Mouse (Mus musculus) intestine, embryonic 14.5 days (tissue): ENCODE data around the gene Stim2. TPM values are rescaled to one million over a fixed set of nuclear protein-coding genes. Genes with fewer than 3 reads are reported as not detected.

Source experiments
- ATAC-seq: fragments of 200-750 bp; cut with Nextera tagmentation; replicated peaks from 2 replicates; pipeline ENCODE4 v1.8.0; 2017; ENCODE audit warnings: low read depth, moderate number of reproducible peaks, moderate TSS enrichment, moderate library complexity; ENCODE audit not compliant: low FRiP score, low TSS enrichment
- DNase-seq: peaks from one replicate; pipeline ENCODE4 v3.0.0-alpha.2; 2018; ENCODE audit warnings: low spot score
- H3K27ac ChIP-seq: fragments of 300-500 bp; sonication (generic); 2 replicates; pipeline ENCODE4 v1.5.1; 2014; ENCODE audit warnings: low read depth, mild to moderate bottlenecking, control low read depth
- H3K27me3 ChIP-seq: fragments of 300-500 bp; sonication (generic); replicated peaks from 2 replicates; pipeline ENCODE4 v1.6.1; 2014; ENCODE audit warnings: low read length, control low read depth; ENCODE audit not compliant: control insufficient read depth, insufficient read depth
- H3K36me3 ChIP-seq: fragments of 300-500 bp; sonication (generic); 2 replicates; pipeline ENCODE4 v1.6.1; 2014; ENCODE audit warnings: low read length, control low read depth; ENCODE audit not compliant: control insufficient read depth, insufficient read depth
- H3K4me1 ChIP-seq: fragments of 300-500 bp; sonication (generic); replicated peaks from 2 replicates; pipeline ENCODE4 v1.6.1; 2014; ENCODE audit warnings: low read length, control low read depth, mixed read lengths; ENCODE audit not compliant: control insufficient read depth, insufficient read depth
- H3K4me2 ChIP-seq: fragments of 300-500 bp; sonication (generic); 2 replicates; pipeline ENCODE4 v1.6.1; 2014; ENCODE audit warnings: low read length
- H3K4me3 ChIP-seq: fragments of 300-500 bp; sonication (generic); 2 replicates; pipeline ENCODE4 v1.5.1; 2014; ENCODE audit warnings: low read depth, low read length, control low read depth, mixed read lengths
- H3K9ac ChIP-seq: fragments of 300-500 bp; sonication (generic); 2 replicates; pipeline ENCODE4 v1.6.1; 2014; ENCODE audit warnings: mild to moderate bottlenecking, low read length
- H3K9me3 ChIP-seq: fragments of 300-500 bp; sonication (generic); 2 replicates; pipeline ENCODE4 v1.6.1; 2016; ENCODE audit warnings: low read length, control low read depth; ENCODE audit not compliant: control insufficient read depth
- WGBS: fragments of 180-500 bp; shearing (Covaris S2); extraction: QIAGEN DNeasy Blood & Tissue Kit; methylation state at CpG from one replicate; pipeline ENCODE4 v1.1.7; 2014; 5-methylcytosine and 5-hydroxymethylcytosine counted together
- polyA plus RNA-seq: library from polyadenylated mRNA; unstranded; fragments of >200 nt; fragmentation: Nextera tagmentation; extraction: Ambion mirVana; gene quantifications from 2 replicates; pipeline ENCODE4 v1.2.1, GENCODE M21; 2014

Gene Stim2
- polyA plus RNA-seq, 1 experiment from 2014 or later = 19.9 TPM

DNA sequence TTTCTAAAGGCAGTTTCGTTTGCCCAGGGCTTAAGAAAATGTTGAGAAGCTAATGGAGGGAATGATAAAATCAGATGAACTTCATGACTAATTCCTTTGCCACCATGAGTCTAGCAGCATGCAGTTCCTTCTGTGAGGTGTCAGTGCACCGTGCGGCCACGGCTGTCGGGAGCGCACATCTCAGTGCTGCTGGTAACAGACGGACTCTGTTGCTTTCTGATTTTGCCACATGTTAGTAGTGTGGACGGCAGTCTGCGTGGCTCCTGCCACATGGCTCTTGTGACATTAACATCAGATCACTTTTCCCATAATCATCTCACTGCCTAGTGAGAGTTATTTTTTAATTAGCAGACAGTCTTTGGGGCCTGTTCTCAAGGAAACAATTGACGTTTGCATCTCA is 118.2 kb downstream of the Stim2 start:
- H3K4me3 ChIP-seq = no peak overlapping the region
- no peak overlapping the region for H3K27ac ChIP-seq
- peaks cover 3% of the 10 kb centered on the region; the same call in 1 of the 2 replicates for H3K4me1 ChIP-seq
- ATAC-seq = no peak
- 86% methylated on average over 10 of the region's 10 CpGs for WGBS
- H3K9ac ChIP-seq = no peak overlapping the region
- no peaks in the 10 kb centered on the region for H3K27me3 ChIP-seq
- no peaks in the 10 kb centered on the region for H3K9me3 ChIP-seq
- H3K4me2 ChIP-seq = no peak overlapping the region
- DNase-seq = no peak
- H3K36me3 ChIP-seq = peaks cover 11% of the 10 kb centered on the region

DNA sequence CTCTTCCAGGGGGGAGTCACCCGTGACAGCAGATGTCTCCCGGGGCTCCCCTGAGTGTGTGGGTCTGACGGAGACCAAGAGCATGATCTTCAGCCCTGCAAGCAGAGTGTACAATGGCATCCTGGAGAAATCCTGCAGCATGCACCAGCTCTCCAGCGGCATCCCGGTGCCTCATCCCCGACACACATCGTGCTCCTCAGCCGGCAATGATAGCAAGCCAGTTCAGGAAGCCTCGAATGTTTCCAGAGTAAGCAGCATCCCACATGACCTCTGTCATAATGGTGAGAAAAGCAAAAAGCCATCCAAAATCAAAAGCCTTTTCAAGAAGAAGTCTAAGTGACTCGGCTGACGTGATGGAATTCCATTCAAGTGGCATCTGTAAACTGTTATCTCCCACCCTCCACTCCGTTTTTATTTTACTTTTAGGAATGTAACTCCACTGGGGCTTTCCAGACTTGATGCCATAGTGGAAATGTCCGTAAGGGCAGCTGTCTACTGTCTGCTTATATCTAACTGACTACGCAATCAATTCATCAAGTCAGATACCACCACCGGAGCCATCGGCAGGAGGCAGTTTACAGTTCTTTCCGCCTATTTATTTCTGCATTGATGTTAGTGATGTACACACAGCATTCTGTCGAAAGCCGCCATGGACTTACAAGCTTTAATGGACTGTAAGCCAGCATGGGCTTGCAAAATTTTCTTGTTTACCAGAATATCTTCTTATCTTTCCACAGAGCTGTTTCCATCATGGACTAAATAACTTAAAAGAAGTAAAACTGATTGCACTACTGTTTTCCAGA is 120.3 kb downstream of the Stim2 start:
- Histone ChIP-seq H3K27ac (no peak overlapping the region), H3K4me2 (no peak overlapping the region), H3K36me3 (peaks cover 11% of the 10 kb centered on the region), H3K9me3 (no peaks in the 10 kb centered on the region), H3K27me3 (no peaks in the 10 kb centered on the region), H3K4me3 (no peak overlapping the region), H3K9ac (no peak overlapping the region), H3K4me1 (peaks cover 3% of the 10 kb centered on the region; the same call in 1 of the 2 replicates)
- ATAC-seq = no peak
- 64% methylated on average over 19 of the region's 19 CpGs for WGBS
- no peak for DNase-seq

DNA sequence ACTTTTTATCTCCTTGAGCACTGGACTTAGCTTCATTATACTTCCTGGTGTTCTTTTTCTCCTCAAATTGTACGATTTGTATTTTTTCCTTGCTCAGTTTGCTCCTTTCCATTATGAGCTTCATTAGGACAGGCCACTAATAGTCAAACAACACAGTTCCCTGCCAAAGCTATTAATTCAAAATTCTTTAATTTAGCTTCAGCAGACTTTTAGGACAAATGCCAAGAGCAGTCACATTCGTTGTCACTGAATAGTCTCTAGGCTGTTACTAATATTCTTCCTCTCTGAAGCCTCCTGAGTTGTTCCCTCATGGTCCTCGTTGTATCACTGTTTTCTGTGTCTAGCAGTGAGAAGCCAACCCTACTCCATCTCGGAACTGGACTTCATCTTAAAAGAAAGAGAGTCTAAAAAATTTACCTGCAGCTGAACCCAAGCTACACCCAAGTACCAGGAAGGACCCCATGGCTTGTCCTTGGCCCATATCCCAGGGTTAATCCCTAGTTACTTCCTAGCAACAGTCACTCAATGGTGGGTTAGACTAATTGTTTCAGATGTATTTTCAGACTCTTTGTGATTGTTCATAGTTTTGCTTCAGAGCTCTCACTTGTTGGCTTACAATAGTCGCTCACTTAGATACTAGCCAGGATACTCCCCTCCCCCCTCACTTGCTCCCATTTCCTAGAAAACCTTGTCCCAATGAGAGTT is 149.9 kb downstream of the Stim2 start:
- H3K9ac ChIP-seq = no peak overlapping the region
- DNase-seq = no peak
- H3K4me1 ChIP-seq = no peaks in the 10 kb centered on the region
- no peaks in the 10 kb centered on the region for H3K9me3 ChIP-seq
- H3K4me3 ChIP-seq = no peak overlapping the region
- 88% methylated on average over 5 of the region's 5 CpGs for WGBS
- no peak for ATAC-seq
- no peaks in the 10 kb centered on the region for H3K36me3 ChIP-seq
- no peak overlapping the region for H3K27ac ChIP-seq
- H3K4me2 ChIP-seq = no peak overlapping the region
- no peaks in the 10 kb centered on the region for H3K27me3 ChIP-seq

DNA sequence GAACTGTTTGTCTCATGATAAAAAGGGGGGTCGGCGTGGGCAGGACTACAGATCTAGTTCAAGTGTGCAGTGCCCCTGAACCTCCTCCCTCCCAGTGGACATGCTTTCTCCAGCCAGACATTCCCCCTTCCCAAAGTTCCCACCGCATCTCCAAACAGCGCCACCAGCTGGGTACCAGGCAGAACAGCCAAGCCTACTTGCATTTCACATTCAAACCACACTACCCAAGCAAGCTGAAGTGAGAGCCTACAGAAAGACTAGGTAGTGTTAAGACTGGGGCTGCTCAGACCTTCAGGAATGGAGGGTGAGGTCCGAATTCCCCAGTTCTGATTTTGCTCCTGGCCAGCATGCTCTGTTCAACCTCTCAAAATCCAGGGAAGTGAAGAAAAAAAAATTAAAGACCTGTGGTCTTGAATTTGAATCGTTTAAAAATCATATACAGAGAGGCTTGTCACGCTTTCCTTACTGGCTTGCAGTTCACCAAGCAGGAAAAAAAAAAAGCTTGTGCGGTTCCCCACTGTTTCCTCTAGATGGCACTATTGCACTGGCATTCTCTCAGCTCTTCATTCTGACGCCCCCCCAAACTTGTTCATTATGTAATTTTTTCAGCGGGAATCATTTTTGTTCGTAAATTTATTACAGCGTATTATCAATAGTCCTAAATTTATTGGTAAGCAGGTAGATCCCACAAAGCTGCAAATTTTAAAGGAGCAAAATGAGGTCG is 156.4 kb downstream of the Stim2 start:
- DNase-seq (peak; percentile 55), ATAC-seq (no peak)
- 23% methylated on average over 13 of the region's 13 CpGs for WGBS
- Histone ChIP-seq H3K27me3 (no peaks in the 10 kb centered on the region), H3K4me1 (0 out of 2 replicates have a peak, but pooled peaks cover 14% of the 10 kb centered on the region), H3K9ac (no peak overlapping the region), H3K4me3 (no peak overlapping the region), H3K9me3 (no peaks in the 10 kb centered on the region), H3K27ac (no peak overlapping the region), H3K4me2 (peak overlapping the region; percentile 44), H3K36me3 (no peaks in the 10 kb centered on the region)

DNA sequence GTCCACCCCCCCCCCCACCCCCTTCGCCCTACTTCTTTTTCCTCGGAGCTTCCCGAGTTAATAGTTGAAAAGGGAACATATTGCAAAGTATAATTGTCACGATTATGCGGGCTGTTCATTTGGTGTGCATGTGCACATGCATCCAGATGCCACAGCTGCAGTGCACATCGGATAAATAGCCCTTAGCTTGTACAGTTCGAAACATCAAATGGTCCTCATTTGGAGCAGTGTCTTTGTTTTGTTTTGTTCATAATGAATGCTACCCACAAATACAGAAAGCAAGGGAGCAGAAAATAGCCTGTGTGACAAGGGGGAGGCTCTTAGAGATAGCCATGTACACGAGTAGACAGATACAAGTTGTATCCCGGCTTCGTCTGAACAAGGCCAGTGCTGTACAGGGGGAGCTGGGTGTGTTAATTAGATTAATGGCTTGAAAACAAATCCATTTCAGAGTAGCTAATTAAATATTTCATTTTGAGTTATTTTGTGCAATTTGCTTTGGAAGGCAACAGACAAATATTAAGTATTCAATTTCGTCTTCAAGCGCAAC is 157.0 kb downstream of the Stim2 start:
- Histone ChIP-seq H3K4me2 (peak overlapping the region; percentile 44), H3K4me3 (no peak overlapping the region)

DNA sequence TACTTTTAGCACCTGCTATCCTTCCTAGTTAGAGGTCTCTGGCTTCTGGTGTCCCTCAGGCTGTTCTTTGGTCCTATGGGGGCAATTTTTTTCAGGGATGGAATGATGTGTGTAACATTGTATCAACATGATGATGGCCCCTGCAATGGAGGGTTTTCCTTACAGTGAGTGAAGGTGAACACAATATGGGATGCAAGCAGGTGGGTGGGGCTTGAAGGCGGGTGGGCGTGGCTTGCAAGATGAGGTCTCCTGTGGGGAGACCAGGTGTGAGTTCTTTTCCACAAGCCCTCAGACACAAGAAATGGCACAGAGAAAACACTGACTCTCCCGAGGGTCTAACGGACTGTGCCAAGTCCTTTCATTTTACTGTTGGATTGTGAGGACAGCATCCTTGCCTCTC is 157.6 kb downstream of the Stim2 start:
- 0 out of 2 replicates have a peak, but pooled peaks cover 15% of the 10 kb centered on the region for H3K4me1 ChIP-seq
- no peaks in the 10 kb centered on the region for H3K27me3 ChIP-seq
- no peak for ATAC-seq
- H3K4me3 ChIP-seq = no peak overlapping the region
- H3K9me3 ChIP-seq = no peaks in the 10 kb centered on the region
- WGBS = 85% methylated on average over 4 of the region's 4 CpGs
- no peak overlapping the region for H3K4me2 ChIP-seq
- no peaks in the 10 kb centered on the region for H3K36me3 ChIP-seq
- no peak overlapping the region for H3K27ac ChIP-seq
- DNase-seq = no peak
- H3K9ac ChIP-seq = no peak overlapping the region

More for the DNA sequence above, 157.0 kb downstream of the Stim2 start:
- 57% methylated on average over 12 of the region's 12 CpGs for WGBS
- H3K36me3 ChIP-seq = no peaks in the 10 kb centered on the region
- H3K4me1 ChIP-seq = 0 out of 2 replicates have a peak, but pooled peaks cover 15% of the 10 kb centered on the region
- H3K9ac ChIP-seq = no peak overlapping the region
- H3K27ac ChIP-seq = no peak overlapping the region
- ATAC-seq = no peak; the same call in 1 of the 2 replicates
- no peaks in the 10 kb centered on the region for H3K27me3 ChIP-seq
- H3K9me3 ChIP-seq = no peaks in the 10 kb centered on the region
- no peak for DNase-seq

DNA sequence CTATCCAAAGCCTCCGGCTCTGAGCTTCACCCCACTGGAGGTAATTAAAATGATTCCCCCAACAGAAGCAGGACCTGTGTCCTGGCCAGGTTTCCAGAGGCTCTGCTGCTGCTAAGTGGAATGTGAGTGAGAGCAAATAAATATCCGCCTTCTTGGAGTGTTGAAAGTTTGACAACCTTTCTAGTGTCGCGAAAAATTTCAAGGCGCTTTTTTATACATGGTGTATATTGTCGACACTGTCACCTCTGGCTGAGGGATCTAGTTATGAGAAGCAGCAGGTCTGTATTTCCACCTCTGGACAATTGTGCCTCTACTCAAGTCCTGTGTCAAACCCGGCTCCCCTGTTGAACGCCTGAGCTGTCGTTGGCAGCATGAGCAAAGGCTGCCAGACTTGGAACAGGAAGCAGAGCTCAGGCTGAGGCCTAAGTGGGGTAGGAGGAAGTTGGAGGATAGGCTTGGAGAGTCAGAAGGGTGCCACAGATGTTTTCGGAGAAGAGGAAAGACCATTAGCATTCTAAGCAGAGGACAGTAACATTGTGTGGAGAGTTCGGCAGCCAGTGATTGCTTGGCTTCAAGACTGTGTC is 158.7 kb downstream of the Stim2 start:
- ATAC-seq = no peak

DNA sequence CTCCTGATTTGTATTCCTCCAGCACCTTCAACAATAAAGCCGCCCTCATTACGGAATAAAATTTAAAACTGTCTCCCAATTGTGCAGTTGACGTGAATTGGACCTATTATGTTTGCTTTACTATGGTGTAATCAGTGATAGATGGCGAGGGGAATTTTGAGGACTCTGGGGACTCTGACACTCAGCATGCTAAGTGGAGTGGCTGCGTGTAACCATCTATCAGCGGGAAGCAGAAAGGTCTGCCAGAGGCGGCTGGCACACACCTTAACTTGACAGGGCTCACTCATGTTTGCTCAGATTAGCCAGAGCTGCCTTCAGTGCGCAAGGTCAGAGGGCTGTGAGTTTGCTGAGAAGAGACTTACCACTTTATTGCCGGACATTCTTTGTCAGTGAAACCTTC is 159.9 kb downstream of the Stim2 start:
- Histone ChIP-seq H3K9me3 (no peaks in the 10 kb centered on the region), H3K27ac (no peak overlapping the region), H3K4me2 (no peak overlapping the region), H3K9ac (no peak overlapping the region), H3K4me1 (0 out of 2 replicates have a peak, but pooled peaks cover 15% of the 10 kb centered on the region), H3K27me3 (no peaks in the 10 kb centered on the region), H3K4me3 (no peak overlapping the region), H3K36me3 (no peaks in the 10 kb centered on the region)
- DNase-seq = peak; percentile 53
- WGBS = 48% methylated on average over 9 of the region's 9 CpGs
- ATAC-seq = no peak

More for the DNA sequence above, 158.7 kb downstream of the Stim2 start:
- no peak overlapping the region for H3K4me3 ChIP-seq
- no peak overlapping the region for H3K4me2 ChIP-seq
- H3K4me1 ChIP-seq = 0 out of 2 replicates have a peak, but pooled peaks cover 15% of the 10 kb centered on the region
- no peak overlapping the region for H3K27ac ChIP-seq
- peak; percentile 53 for DNase-seq
- no peaks in the 10 kb centered on the region for H3K27me3 ChIP-seq
- H3K9ac ChIP-seq = no peak overlapping the region
- H3K9me3 ChIP-seq = no peaks in the 10 kb centered on the region
- WGBS = 37% methylated on average over 11 of the region's 11 CpGs
- no peaks in the 10 kb centered on the region for H3K36me3 ChIP-seq
